Mouse (Mus musculus) embryonic fibroblast, embryonic 13.5 days (primary cell): ENCODE measurements around the gene Kmt2e.

Experiments
- CTCF ChIP-seq: IDR thresholded peaks from 2 replicates; pipeline ENCODE4 v1.5.1; 2011; ENCODE audit warnings: mild to moderate bottlenecking, control low read depth, low read length, moderate library complexity, borderline replicate concordance; ENCODE audit not compliant: insufficient read depth
- POLR2A ChIP-seq: IDR thresholded peaks from 2 replicates; pipeline ENCODE4 v1.6.1; 2011; ENCODE audit warnings: low read depth, mild to moderate bottlenecking, control low read depth, low read length, moderate library complexity

DNA sequence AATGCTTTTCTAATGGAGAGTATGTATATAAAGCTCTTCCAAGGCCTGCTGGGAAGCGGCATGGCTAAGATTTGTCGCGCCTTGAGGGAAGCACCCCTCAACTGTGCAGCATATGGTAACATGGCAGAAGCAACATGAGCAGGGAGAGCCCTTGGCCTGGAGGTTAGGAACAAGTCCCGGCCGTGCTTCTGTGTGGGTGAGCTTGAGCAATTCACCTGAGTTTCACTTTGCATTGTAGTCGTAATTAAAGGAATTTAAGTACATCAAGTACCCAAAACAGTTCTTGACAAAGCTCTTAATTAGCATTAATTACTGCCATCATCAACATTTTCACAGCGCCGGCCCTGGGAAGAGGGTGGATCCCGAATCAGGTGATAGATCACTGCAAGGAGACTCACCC is 32.9 kb upstream of the Kmt2e start:
- TF ChIP-seq POLR2A, result no peak
- no peak for TF ChIP-seq CTCF
